Comparison of ENCODE assay signal across 7 mouse cellular contexts in genomic region chr14:52257484-52258213, GRCm38 (mm10). TPM values are rescaled to one million over a fixed set of nuclear protein-coding genes. Genes with fewer than 3 reads are reported as not detected.
A peak's percentile ranks its signal among the peaks of the same experiment; 100 is the strongest.
DNase-seq lines count a peak whose midpoint lies in the region; ATAC-seq lines count a peak whose summit lies in the region.

Chd8 (minus strand) TSS chr14:52257780.

- H3K4me3 ChIP-seq in intestine, embryonic 16.5 days (ENCODE audit: low read length), result peak within 1 kb of the TSS; percentile 88
- peak within 1 kb of the TSS; percentile 76 for H3K4me3 ChIP-seq in midbrain, embryonic 11.5 days (ENCODE audit: low read depth, low read length)

- DNase-seq in adrenal gland, adult 2 months, result peak; percentile 99
- DNase-seq in embryo, embryonic 11.5 days (ENCODE audit: low read depth, low spot score), result peak; percentile 95
- peak; percentile 96 to 97 for DNase-seq in gastrocnemius, postnatal 36 days
- DNase-seq in left cerebral cortex, postnatal 36 days (ENCODE audit: low spot score in 2 of 2), result peak; percentile 97 to 99
- peak; percentile 99 for DNase-seq in midbrain, embryonic 11.5 days (ENCODE audit: low spot score, missing footprints)
- peak; percentile 97 for DNase-seq in skeletal muscle tissue, adult 2 months (ENCODE audit: low read depth, low spot score)

- peak; percentile 100 for ATAC-seq in intestine, embryonic 16.5 days
- ATAC-seq in midbrain, embryonic 11.5 days (ENCODE audit: low FRiP score), result peak; percentile 100

- H3K27me3 ChIP-seq in intestine, embryonic 16.5 days (replicated peaks; ENCODE audit: control insufficient read depth, insufficient read depth, low read length), result no peaks in the 10 kb centered on the region
- no peaks in the 10 kb centered on the region for H3K27me3 ChIP-seq in midbrain, embryonic 11.5 days (ENCODE audit: control insufficient read depth, insufficient read depth, low read length)

- H3K4me2 ChIP-seq in intestine, embryonic 16.5 days (ENCODE audit: low read depth, low read length), result peak within 1 kb of the TSS; percentile 83
- peak within 1 kb of the TSS; percentile 63 for H3K4me2 ChIP-seq in midbrain, embryonic 11.5 days

- H3K9ac ChIP-seq in intestine, embryonic 16.5 days (ENCODE audit: low read depth, low read length), result peak within 1 kb of the TSS; percentile 93
- H3K9ac ChIP-seq in midbrain, embryonic 11.5 days (ENCODE audit: low read length), result peak within 1 kb of the TSS; percentile 91

- intact Hi-C loops in gastrocnemius, postnatal 36 days (cut with DNase I), result loop anchor here (2.0 kb wide), 1 partner anchor 21 kb away; the partner anchor contains the start of genes Rab2b and Tox4
- intact Hi-C loops in left cerebral cortex, postnatal 36 days (cut with DNase I), result loop anchor here (1.0 to 10.0 kb wide), 2 partner anchors 22 to 1163 kb away; partner anchors contain the start of genes Ang, Rab2b, Rnase4 and Tox4

- under 1% methylated on average over 53 of the region's 54 CpGs for WGBS in intestine, embryonic 16.5 days
- 0% methylated on average over 54 of the region's 54 CpGs for WGBS in midbrain, embryonic 11.5 days

- H3K27ac ChIP-seq in intestine, embryonic 16.5 days (ENCODE audit: low read length), result peak within 1 kb of the TSS; percentile 91
- H3K27ac ChIP-seq in midbrain, embryonic 11.5 days (ENCODE audit: low read depth, low read length), result peak within 1 kb of the TSS; percentile 83

- no peaks in the 10 kb centered on the region for H3K36me3 ChIP-seq in intestine, embryonic 16.5 days (ENCODE audit: control insufficient read depth, insufficient read depth, low read length)
- no peaks in the 10 kb centered on the region for H3K36me3 ChIP-seq in midbrain, embryonic 11.5 days (ENCODE audit: control insufficient read depth, insufficient read depth, low read length)

- no peaks in the 10 kb centered on the region for H3K9me3 ChIP-seq in intestine, embryonic 16.5 days (ENCODE audit: control insufficient read depth, low read length)
- no peaks in the 10 kb centered on the region for H3K9me3 ChIP-seq in midbrain, embryonic 11.5 days (ENCODE audit: control insufficient read depth, low read length)

- H3K4me1 ChIP-seq in intestine, embryonic 16.5 days (ENCODE audit: control insufficient read depth, insufficient read depth, low read length), result peaks cover 12% of the 10 kb centered on the region
- peaks cover 20% of the 10 kb centered on the region for H3K4me1 ChIP-seq in midbrain, embryonic 11.5 days (ENCODE audit: control insufficient read depth, insufficient read depth, low read length)

RNA-seq across cellular contexts. Expression of gene Chd8, which starts in this region (rescaled TPM):
- 10 to 100 TPM; 70.7 to 79.1 TPM for total RNA-seq in adrenal gland, adult 2 months (2021)
- polyA plus RNA-seq in adrenal gland, adult 2 months (2012; rRNA removed), result 21.8 and 26.7 TPM in 2 replicates
- 10 to 100 TPM; 26.6 to 30.8 TPM for total RNA-seq in gastrocnemius, postnatal 36 days (2021)
- polyA plus RNA-seq in intestine, embryonic 16.5 days (2015; fragmentation: Nextera tagmentation; extraction: Ambion mirVana), result 18.4 and 22.7 TPM in 2 replicates
- 100 to 1,000 TPM in 1 of 2 experiments, 10 to 100 TPM in 1; 99.3 to 148 TPM for total RNA-seq in left cerebral cortex, postnatal 36 days (2021)
- polyA plus RNA-seq in midbrain, embryonic 11.5 days (2014; fragmentation: Nextera tagmentation; extraction: Ambion mirVana), result 46.7 and 52.5 TPM in 2 replicates

Comparison
In these comparisons a context has a peak if more than half of its experiments do, and no peak if none do; other contexts are left out.
1. Peak in every context shown above with its lines: DNase-seq, ATAC-seq, H3K4me3 ChIP-seq and H3K27ac ChIP-seq.